ENCODE assay signal across 26 mouse cellular contexts in genomic region chr3:144980551-144980950, GRCm38 (mm10). TPM values are rescaled to one million over a fixed set of nuclear protein-coding genes. Genes with fewer than 3 reads are reported as not detected.
DNase-seq lines count a peak whose midpoint lies in the region.
"Had no signal": no experiment of that assay in that cellular context is flagged by ENCODE, and none has a peak within 500 bp of the region (broad histone marks: within the 10 kb centered on the region; RNA-seq: fewer than 3 reads in every experiment).

No protein-coding gene starts in this region.

- peak; percentile 48 to 57 for DNase-seq in adrenal gland, adult (ENCODE audit: inconsistent age in 2 of 2, low spot score in 1 of 2)
- no peak for DNase-seq in adrenal gland, postnatal 10 days
- DNase-seq in urinary bladder, postnatal 14 days (ENCODE audit: low spot score), result peak; percentile 5
- no peak for DNase-seq in urinary bladder, postnatal 10 days (ENCODE audit: low spot score)
- peak; percentile 44 for DNase-seq in fibroblast of lung, adult 2 months (ENCODE audit: low read depth)
- DNase-seq in telencephalon, adult 2 months (ENCODE audit: low read depth, low spot score), result peak; percentile 15
- no peak for DNase-seq in layer of hippocampus, postnatal 10 days (ENCODE audit: low spot score in 2 of 2)
- no peak for DNase-seq in lung, postnatal 14 days
- DNase-seq: cerebellum, adult 18-20 months; cerebellum, postnatal 14 days; gastrocnemius, postnatal 25 days; heart, adult 2 months; heart, postnatal 14 days; kidney, adult 18-20 months; left cerebral cortex, postnatal 4 days; lung, embryonic 14.5 days; lung, postnatal 36 days; midbrain, embryonic 14.5 days; retina, postnatal 1 day; thymus, adult 2 months had no signal

RNA-seq across cellular contexts. Expression of gene Clca4a, which starts 5.7 kb away (rescaled TPM):
- not detected for total RNA-seq in adrenal gland, postnatal 10 days (2021)
- not detected for total RNA-seq in layer of hippocampus, postnatal 10 days (2021)
- total RNA-seq: G1E; gastrocnemius, postnatal 25 days; heart, adult 2 months; heart, postnatal 14 days; hindbrain, postnatal 0 days; layer of hippocampus, postnatal 14 days; left cerebral cortex, adult 8-10 months; left cerebral cortex, postnatal 4 days; megakaryocyte-erythroid progenitor cell, adult 5-6 weeks had no signal

RNA-seq across cellular contexts. Expression of gene Clca4b, which starts 48.2 kb away (rescaled TPM):
- total RNA-seq in adrenal gland, postnatal 10 days (2021), result not detected
- not detected for total RNA-seq in layer of hippocampus, postnatal 10 days (2021)
- total RNA-seq: CH12.LX; G1E; gastrocnemius, postnatal 25 days; heart, adult 2 months; heart, postnatal 14 days; hindbrain, postnatal 0 days; layer of hippocampus, postnatal 14 days; left cerebral cortex, adult 8-10 months; left cerebral cortex, postnatal 4 days; megakaryocyte-erythroid progenitor cell, adult 5-6 weeks had no signal

RNA-seq across cellular contexts. Expression of gene Clca1, which starts 52.0 kb away (rescaled TPM):
- total RNA-seq in adrenal gland, postnatal 10 days (2021), result not detected
- not detected for total RNA-seq in layer of hippocampus, postnatal 10 days (2021)
- total RNA-seq: gastrocnemius, postnatal 25 days; heart, adult 2 months; hindbrain, postnatal 0 days; layer of hippocampus, postnatal 14 days; left cerebral cortex, adult 8-10 months; left cerebral cortex, postnatal 4 days; megakaryocyte-erythroid progenitor cell, adult 5-6 weeks had no signal

Comparison
In these comparisons a context has a peak if more than half of its experiments do, and no peak if none do; other contexts are left out.
1. DNase-seq: peak in adrenal gland, adult (2 of 2), urinary bladder, postnatal 14 days (single experiment), fibroblast of lung, adult 2 months (single experiment) and telencephalon, adult 2 months (single experiment); none in adrenal gland, postnatal 10 days (single experiment), urinary bladder, postnatal 10 days (single experiment), layer of hippocampus, postnatal 10 days (0 of 2) and lung, postnatal 14 days (single experiment).